Mouse (Mus musculus) bone marrow, adult 2 months (tissue): ENCODE results near the gene Ifngr2.

Experiments used
- CTCF ChIP-seq: fragments of 200-500 bp; IDR thresholded peaks from 2 replicates; pipeline ENCODE4 v1.5.1; 2011; ENCODE audit warnings: low read length, control low read depth; ENCODE audit not compliant: control insufficient read depth, insufficient read depth
- POLR2A ChIP-seq: fragments of 200-500 bp; IDR thresholded peaks from 2 replicates; pipeline ENCODE4 v1.6.1; 2011; ENCODE audit warnings: low read depth, mild to moderate bottlenecking, control low read depth, low read length, borderline replicate concordance; ENCODE audit not compliant: control insufficient read depth

DNA sequence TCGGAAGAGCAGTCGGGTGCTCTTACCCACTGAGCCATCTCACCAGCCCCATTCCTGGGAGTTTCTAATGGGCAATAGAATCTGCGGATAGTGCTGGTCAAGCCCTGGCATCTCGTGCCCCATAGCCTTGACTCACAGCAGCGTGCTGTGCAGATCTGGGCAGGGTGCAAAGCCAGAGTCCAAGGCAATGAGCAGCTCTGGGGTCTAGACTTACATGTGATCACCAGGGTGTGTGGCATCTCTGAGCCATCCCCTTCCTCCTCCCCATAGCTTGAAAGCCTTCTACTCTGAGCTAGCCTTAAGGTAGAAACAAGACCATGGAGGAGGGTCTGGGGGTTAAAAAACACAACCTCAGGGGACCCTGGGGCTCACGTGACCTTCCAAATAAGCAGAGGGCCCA lies 20.6 kb upstream of the Ifngr2 start:
- TF ChIP-seq CTCF = no peak
- no peak for TF ChIP-seq POLR2A
